Mouse (Mus musculus): ENCODE measurements around the gene Rab21. TPM values are rescaled to one million over a fixed set of nuclear protein-coding genes. Genes with fewer than 3 reads are reported as not detected.
"Not testable (repeated sequence)": the region's sequence is repeated elsewhere in the genome, so short reads cannot be mapped to it uniquely, and the experiment has no call there.

Rab21 gene
- polyA plus RNA-seq, 1 experiment from 2014 or later, result 10.0 TPM

- H3K36me3 ChIP-seq (ENCODE audit: control insufficient read depth, insufficient read depth, low read length), result no peaks in the 10 kb centered on the region
- no peak overlapping the region for H3K4me3 ChIP-seq (ENCODE audit: low read depth, low read length)
- 80% methylated on average over 9 of the region's 9 CpGs for WGBS
- no peaks in the 10 kb centered on the region for H3K9me3 ChIP-seq (ENCODE audit: control insufficient read depth, low read length)
- no peak overlapping the region for H3K4me2 ChIP-seq (ENCODE audit: low read depth, low read length, severe bottlenecking)
- no peak overlapping the region for H3K27ac ChIP-seq (ENCODE audit: low read depth, low read length)
- no peak overlapping the region for H3K9ac ChIP-seq (ENCODE audit: low read length)
- H3K27me3 ChIP-seq (ENCODE audit: control insufficient read depth, insufficient read depth, low read length), result no peaks in the 10 kb centered on the region
- DNase-seq (ENCODE audit: low spot score), result no peak
- no peak for ATAC-seq (replicated peaks; ENCODE audit: low FRiP score)
- no peaks in the 10 kb centered on the region for H3K4me1 ChIP-seq (replicated peaks; ENCODE audit: control insufficient read depth, insufficient read depth, low read length)
Measured at GRCm38 (mm10) chr10:115333528-115333927, 18.1 kb upstream of the Rab21 start.

DNA sequence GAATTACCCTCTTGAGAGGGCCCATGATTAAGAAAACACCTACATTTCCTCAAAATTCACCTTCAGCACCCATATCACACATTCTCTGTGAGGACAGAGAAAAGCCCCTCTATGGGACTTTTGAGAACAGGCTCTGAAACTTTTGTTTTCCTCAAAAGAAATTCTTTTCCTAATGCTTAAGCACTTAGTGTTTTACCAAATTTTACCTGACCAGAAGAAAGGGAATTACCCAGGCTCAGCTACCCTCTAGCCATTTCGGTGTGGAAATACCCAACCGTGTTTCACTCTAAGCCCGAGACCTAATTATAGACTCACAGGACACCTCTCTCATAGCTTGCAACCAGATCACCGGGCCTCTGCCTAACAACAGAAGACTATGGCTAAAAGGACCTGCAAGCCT lies 17.6 kb upstream of the Rab21 start:
- ATAC-seq (replicated peaks; ENCODE audit: low FRiP score) (no peak), DNase-seq (ENCODE audit: low spot score) (no peak)
- H3K27me3 ChIP-seq (ENCODE audit: control insufficient read depth, insufficient read depth, low read length), result no peaks in the 10 kb centered on the region
- H3K4me1 ChIP-seq (replicated peaks; ENCODE audit: control insufficient read depth, insufficient read depth, low read length), result no peaks in the 10 kb centered on the region
- no peaks in the 10 kb centered on the region for H3K9me3 ChIP-seq (ENCODE audit: control insufficient read depth, low read length)
- H3K27ac ChIP-seq (ENCODE audit: low read depth, low read length), result no peak overlapping the region
- no peaks in the 10 kb centered on the region for H3K36me3 ChIP-seq (ENCODE audit: control insufficient read depth, insufficient read depth, low read length)
- H3K9ac ChIP-seq (ENCODE audit: low read length), result no peak overlapping the region
- H3K4me2 ChIP-seq (ENCODE audit: low read depth, low read length, severe bottlenecking), result no peak overlapping the region
- WGBS, result 89% methylated on average over 4 of the region's 4 CpGs
- H3K4me3 ChIP-seq (ENCODE audit: low read depth, low read length), result no peak overlapping the region

DNA sequence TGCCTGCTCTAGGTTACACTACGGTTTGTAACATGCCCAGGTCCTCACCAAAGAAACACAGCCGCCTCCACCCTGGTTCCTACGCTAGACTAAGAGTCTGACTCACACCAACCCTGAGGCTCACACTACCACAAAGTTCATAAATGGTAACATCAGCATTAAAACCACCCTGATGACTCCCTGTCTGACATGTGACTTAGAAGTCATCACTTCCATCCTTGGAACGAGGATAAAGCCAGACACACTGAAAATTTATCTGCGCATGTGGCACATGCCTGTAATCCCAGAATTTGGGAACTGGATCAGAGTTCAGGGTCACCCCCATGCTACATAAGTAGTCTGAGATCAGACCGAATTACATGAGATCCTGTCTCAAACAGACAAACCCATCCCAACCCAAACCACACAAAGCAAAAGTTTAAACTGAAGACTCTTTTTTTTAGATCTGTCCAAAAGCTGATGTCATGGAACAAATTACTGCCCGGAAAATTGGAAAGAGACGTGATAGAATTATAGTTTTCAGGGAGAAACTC lies 17.1 kb upstream of the Rab21 start:
- H3K9ac ChIP-seq (ENCODE audit: low read length), result no peak overlapping the region
- no peaks in the 10 kb centered on the region for H3K9me3 ChIP-seq (ENCODE audit: control insufficient read depth, low read length)
- no peaks in the 10 kb centered on the region for H3K27me3 ChIP-seq (ENCODE audit: control insufficient read depth, insufficient read depth, low read length)
- H3K27ac ChIP-seq (ENCODE audit: low read depth, low read length), result no peak overlapping the region
- no peak for ATAC-seq (replicated peaks; ENCODE audit: low FRiP score)
- H3K4me3 ChIP-seq (ENCODE audit: low read depth, low read length), result no peak overlapping the region
- WGBS, result 91% methylated on average over 8 of the region's 8 CpGs
- no peak for DNase-seq (ENCODE audit: low spot score)
- no peaks in the 10 kb centered on the region for H3K36me3 ChIP-seq (ENCODE audit: control insufficient read depth, insufficient read depth, low read length)
- no peak overlapping the region for H3K4me2 ChIP-seq (ENCODE audit: low read depth, low read length, severe bottlenecking)
- H3K4me1 ChIP-seq (replicated peaks; ENCODE audit: control insufficient read depth, insufficient read depth, low read length), result no peaks in the 10 kb centered on the region

DNA sequence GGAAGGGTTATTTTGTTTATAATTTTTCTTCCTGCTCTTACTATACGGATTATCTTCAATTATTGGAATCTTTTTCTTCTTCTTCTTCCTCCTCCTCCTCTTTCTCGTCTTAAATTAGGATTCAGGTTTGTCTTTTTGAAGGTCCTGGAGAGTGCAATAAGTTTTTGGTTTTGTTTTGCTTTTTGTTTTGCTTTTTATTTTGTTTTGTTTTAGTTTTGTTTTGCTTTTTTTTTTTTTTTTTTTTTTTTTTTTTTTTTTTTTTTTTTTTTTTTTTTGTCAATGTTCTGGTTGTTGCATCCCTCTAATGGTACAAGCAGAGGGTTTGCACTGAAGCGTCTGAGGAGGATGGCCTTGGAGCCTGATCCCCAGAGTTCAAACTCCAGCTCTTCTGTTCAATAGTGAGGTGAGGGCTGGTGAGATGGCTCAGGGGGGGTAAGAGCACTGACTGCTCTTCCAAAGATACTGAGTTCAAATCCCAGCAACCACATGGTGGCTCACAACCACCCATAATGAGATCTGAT lies 13.7 kb upstream of the Rab21 start:
- DNase-seq (ENCODE audit: low spot score) (no peak), ATAC-seq (replicated peaks; ENCODE audit: low FRiP score) (no peak)
- Histone ChIP-seq H3K9me3 (ENCODE audit: control insufficient read depth, low read length) (no peaks in the 10 kb centered on the region), H3K4me1 (replicated peaks; ENCODE audit: control insufficient read depth, insufficient read depth, low read length) (no peaks in the 10 kb centered on the region), H3K27me3 (ENCODE audit: control insufficient read depth, insufficient read depth, low read length) (no peaks in the 10 kb centered on the region), H3K4me2 (ENCODE audit: low read depth, low read length, severe bottlenecking) (no peak overlapping the region), H3K27ac (ENCODE audit: low read depth, low read length) (no peak overlapping the region), H3K4me3 (ENCODE audit: low read depth, low read length) (no peak overlapping the region), H3K9ac (ENCODE audit: low read length) (no peak overlapping the region), H3K36me3 (ENCODE audit: control insufficient read depth, insufficient read depth, low read length) (no peaks in the 10 kb centered on the region)
- 74% methylated on average over 3 of the region's 3 CpGs for WGBS

GRCm38 (mm10) chr10:115328514-115328913 lies 13.1 kb upstream of the Rab21 start:
- no peak overlapping the region for H3K4me3 ChIP-seq (ENCODE audit: low read depth, low read length)
- no peak overlapping the region for H3K9ac ChIP-seq (ENCODE audit: low read length)
- no peaks in the 10 kb centered on the region for H3K9me3 ChIP-seq (ENCODE audit: control insufficient read depth, low read length)
- ATAC-seq (replicated peaks; ENCODE audit: low FRiP score) (no peak), DNase-seq (ENCODE audit: low spot score) (no peak)
- no peaks in the 10 kb centered on the region for H3K4me1 ChIP-seq (replicated peaks; ENCODE audit: control insufficient read depth, insufficient read depth, low read length)
- WGBS, result 80% methylated on average over 6 of the region's 6 CpGs
- H3K27ac ChIP-seq (ENCODE audit: low read depth, low read length), result no peak overlapping the region
- no peak overlapping the region for H3K4me2 ChIP-seq (ENCODE audit: low read depth, low read length, severe bottlenecking)
- no peaks in the 10 kb centered on the region for H3K36me3 ChIP-seq (ENCODE audit: control insufficient read depth, insufficient read depth, low read length)
- no peaks in the 10 kb centered on the region for H3K27me3 ChIP-seq (ENCODE audit: control insufficient read depth, insufficient read depth, low read length)

- DNase-seq (ENCODE audit: low spot score), result peak; percentile 79
- Histone ChIP-seq H3K4me3 (ENCODE audit: low read depth, low read length) (no peak overlapping the region), H3K9ac (ENCODE audit: low read length) (no peak overlapping the region), H3K27me3 (ENCODE audit: control insufficient read depth, insufficient read depth, low read length) (no peaks in the 10 kb centered on the region), H3K4me2 (ENCODE audit: low read depth, low read length, severe bottlenecking) (no peak overlapping the region), H3K36me3 (ENCODE audit: control insufficient read depth, insufficient read depth, low read length) (no peaks in the 10 kb centered on the region), H3K9me3 (ENCODE audit: control insufficient read depth, low read length) (no peaks in the 10 kb centered on the region), H3K27ac (ENCODE audit: low read depth, low read length) (no peak overlapping the region), H3K4me1 (replicated peaks; ENCODE audit: control insufficient read depth, insufficient read depth, low read length) (no peaks in the 10 kb centered on the region)
- 12% methylated on average over 6 of the region's 6 CpGs for WGBS
- peak; percentile 53; the same call in 1 of the 2 replicates for ATAC-seq (replicated peaks; ENCODE audit: low FRiP score)
Measured at GRCm38 (mm10) chr10:115323295-115323694, 7.9 kb upstream of the Rab21 start.

DNA sequence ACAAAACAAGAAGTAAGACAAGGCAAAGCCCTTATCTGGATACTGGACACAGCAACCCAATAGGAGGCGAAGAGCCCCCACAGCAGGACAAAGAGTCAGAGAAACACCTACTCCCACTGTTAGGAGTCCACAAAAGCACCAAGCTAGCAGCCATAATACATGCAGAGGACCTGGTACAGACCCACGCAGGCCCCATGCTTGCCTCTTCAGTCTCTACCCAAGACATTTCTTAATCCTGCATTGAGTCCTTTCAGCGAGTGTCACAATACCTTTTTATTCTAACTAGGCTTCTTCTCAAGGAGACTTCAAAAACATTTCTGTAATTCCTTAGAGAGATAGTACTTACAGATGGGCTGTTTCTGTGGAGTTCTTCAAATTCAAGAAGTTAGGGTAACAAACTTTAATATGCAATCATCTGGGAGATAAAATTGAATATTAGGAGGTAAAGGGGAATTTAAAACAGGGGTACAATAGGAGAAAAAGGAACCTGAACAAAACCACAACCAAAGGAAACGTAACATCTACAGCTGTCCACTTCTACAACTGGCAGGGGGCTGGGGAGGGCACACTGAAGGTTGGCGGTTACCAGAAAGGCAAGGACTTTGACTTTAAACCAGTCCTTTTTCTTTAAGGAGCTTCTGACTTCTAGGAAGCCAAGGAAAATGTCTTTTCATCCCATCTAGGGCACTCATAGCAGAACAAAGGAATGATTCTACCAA lies 6.1 kb upstream of the Rab21 start:
- Histone ChIP-seq H3K9me3 (ENCODE audit: control insufficient read depth, low read length) (no peaks in the 10 kb centered on the region), H3K27me3 (ENCODE audit: control insufficient read depth, insufficient read depth, low read length) (no peaks in the 10 kb centered on the region), H3K4me2 (ENCODE audit: low read depth, low read length, severe bottlenecking) (no peak overlapping the region), H3K4me3 (ENCODE audit: low read depth, low read length) (no peak overlapping the region), H3K36me3 (ENCODE audit: control insufficient read depth, insufficient read depth, low read length) (no peaks in the 10 kb centered on the region), H3K27ac (ENCODE audit: low read depth, low read length) (no peak overlapping the region), H3K4me1 (replicated peaks; ENCODE audit: control insufficient read depth, insufficient read depth, low read length) (no peaks in the 10 kb centered on the region), H3K9ac (ENCODE audit: low read length) (no peak overlapping the region)
- DNase-seq (ENCODE audit: low spot score) (peak; percentile 30), ATAC-seq (replicated peaks; ENCODE audit: low FRiP score) (no peak)
- WGBS, result 55% methylated on average over 5 of the region's 5 CpGs

DNA sequence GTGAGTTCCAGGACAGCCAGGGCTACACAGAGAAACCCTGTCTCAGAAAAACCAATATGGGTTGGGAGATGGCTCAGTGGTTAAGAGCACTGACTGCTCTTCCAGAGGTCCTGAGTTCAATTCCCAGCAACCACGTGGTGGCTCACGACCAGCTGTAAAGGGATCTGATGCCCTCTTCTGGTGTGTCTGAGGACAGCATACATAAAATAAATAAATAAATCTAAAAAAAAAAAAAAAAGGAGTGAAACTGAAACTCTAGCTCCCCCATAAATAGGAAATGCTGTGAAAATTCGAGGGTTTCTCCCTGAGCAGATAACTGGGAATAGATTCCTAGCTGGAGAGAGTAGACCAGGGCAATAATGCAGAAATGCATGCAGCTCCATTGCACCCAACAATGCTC lies 3.0 kb upstream of the Rab21 start:
- not testable (repeated sequence) for DNase-seq (ENCODE audit: low spot score); H3K27me3 ChIP-seq (ENCODE audit: control insufficient read depth, insufficient read depth, low read length); H3K9me3 ChIP-seq (ENCODE audit: control insufficient read depth, low read length); H3K4me3 ChIP-seq (ENCODE audit: low read depth, low read length); H3K27ac ChIP-seq (ENCODE audit: low read depth, low read length); ATAC-seq (replicated peaks; ENCODE audit: low FRiP score); H3K4me1 ChIP-seq (replicated peaks; ENCODE audit: control insufficient read depth, insufficient read depth, low read length); H3K36me3 ChIP-seq (ENCODE audit: control insufficient read depth, insufficient read depth, low read length); H3K9ac ChIP-seq (ENCODE audit: low read length); H3K4me2 ChIP-seq (ENCODE audit: low read depth, low read length, severe bottlenecking)
- 71% methylated on average over 3 of the region's 3 CpGs for WGBS

- H3K27me3 ChIP-seq (ENCODE audit: control insufficient read depth, insufficient read depth, low read length), result no peaks in the 10 kb centered on the region
- no peak for DNase-seq (ENCODE audit: low spot score)
- peak overlapping the region; percentile 89; the same call in 1 of the 2 replicates for H3K4me3 ChIP-seq (ENCODE audit: low read depth, low read length)
- H3K4me2 ChIP-seq (ENCODE audit: low read depth, low read length, severe bottlenecking), result peak overlapping the region; percentile 88; the same call in 1 of the 2 replicates
- no peaks in the 10 kb centered on the region for H3K9me3 ChIP-seq (ENCODE audit: control insufficient read depth, low read length)
- no peaks in the 10 kb centered on the region for H3K36me3 ChIP-seq (ENCODE audit: control insufficient read depth, insufficient read depth, low read length)
- H3K27ac ChIP-seq (ENCODE audit: low read depth, low read length), result no peak overlapping the region
- WGBS, result 65% methylated on average over 11 of the region's 11 CpGs
- ATAC-seq (replicated peaks; ENCODE audit: low FRiP score), result no peak
- H3K9ac ChIP-seq (ENCODE audit: low read length), result no peak overlapping the region
- H3K4me1 ChIP-seq (replicated peaks; ENCODE audit: control insufficient read depth, insufficient read depth, low read length), result peaks cover 7% of the 10 kb centered on the region
Measured at GRCm38 (mm10) chr10:115316313-115316712, 919 bp upstream of the Rab21 start.

All from forebrain, embryonic 11.5 days (tissue).